Mouse (Mus musculus) heart, adult 18-20 months (tissue): ENCODE measurements at regions not wholly inside any gene's neighbourhood (a gene's known extent, or its start where the extent isn't known, plus 50 kb on each side); places are given as distances from the start of the nearest gene placed in this dataset.

Source experiments
- DNase-seq, 2 experiments: peaks; one replicate each; pipeline ENCODE4 v3.0.0; 2021 to 2022; ENCODE audit warnings: mixed read lengths in 1 of 2

- DNase-seq = no peak
These were observed 59.9 kb upstream of the Cdh11 start for GRCm38 (mm10) chr8:102845362-102845761.

DNA sequence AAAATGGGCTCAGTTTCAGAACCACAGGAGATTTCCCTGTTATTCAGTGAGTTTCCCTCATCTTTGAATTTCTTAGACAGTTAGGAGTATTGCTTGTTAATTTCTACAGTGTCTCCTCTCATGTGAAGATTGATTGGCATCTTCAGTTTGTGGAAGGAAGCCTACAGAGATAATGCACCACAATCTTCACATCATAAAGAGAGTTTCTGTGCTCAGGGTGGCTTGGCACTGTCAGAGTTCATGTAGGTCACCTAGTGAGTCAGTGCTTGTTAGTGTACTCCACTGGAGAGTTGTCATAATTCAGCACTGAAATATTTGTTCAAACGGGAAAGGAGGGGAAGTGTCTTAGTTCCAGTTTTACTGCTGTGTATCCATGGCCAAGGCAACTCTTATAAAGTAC lies 74.6 kb upstream of the Cdh11 start:
- DNase-seq = no peak

GRCm38 (mm10) chr8:102899525-102899924 lies 114.1 kb upstream of the Cdh11 start:
- no peak for DNase-seq

- DNase-seq = no peak
These were observed 115.2 kb upstream of the Cdh11 start for GRCm38 (mm10) chr8:102900662-102901061.

GRCm38 (mm10) chr8:102907444-102907843 lies 122.0 kb upstream of the Cdh11 start:
- no peak for DNase-seq

GRCm38 (mm10) chr8:102931342-102931835 lies 145.9 kb upstream of the Cdh11 start:
- DNase-seq = no peak

GRCm38 (mm10) chr8:102938771-102939170 lies 153.3 kb upstream of the Cdh11 start:
- DNase-seq = no peak

DNA sequence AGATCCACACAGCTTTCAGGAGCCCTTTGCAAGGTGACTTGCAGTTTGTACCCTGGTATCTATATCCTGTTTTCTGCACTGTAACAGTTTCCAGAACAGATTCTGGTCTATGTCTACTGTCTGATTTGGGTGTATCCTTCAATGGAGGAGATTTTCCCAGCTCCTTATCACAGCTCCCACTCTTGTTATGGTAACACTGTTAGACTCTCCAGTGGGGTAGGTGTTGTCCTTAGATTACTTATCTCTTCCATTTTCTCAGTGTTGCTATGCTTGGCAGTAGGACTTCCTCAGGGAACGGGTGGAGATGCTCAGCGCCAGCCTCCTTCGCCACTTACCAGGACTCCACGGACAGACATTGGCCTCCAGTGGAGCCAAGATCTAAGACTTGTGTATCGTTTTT lies 160.1 kb upstream of the Cdh11 start:
- DNase-seq = peak; percentile 11 to 31

GRCm38 (mm10) chr8:102978161-102978581 lies 192.7 kb upstream of the Cdh11 start:
- peak; percentile 2 for DNase-seq

- DNase-seq = no peak
These were observed 197.9 kb upstream of the Cdh11 start for GRCm38 (mm10) chr8:102983220-102983909.

DNA sequence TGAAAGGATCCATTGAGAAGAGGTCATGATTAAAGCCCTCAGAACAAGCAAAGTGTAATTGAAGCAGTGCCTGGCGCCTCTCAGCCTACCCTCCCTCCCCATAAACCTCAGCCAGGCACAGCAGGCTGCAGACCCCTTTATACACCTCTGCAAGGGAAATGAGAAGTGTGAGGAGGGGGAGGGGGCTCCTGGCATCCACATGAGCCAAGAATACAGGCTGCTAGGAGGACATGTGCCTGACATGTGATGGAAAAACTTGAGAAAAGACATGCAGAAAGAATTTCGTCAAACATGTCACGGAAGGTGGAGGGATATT lies 198.4 kb upstream of the Cdh11 start:
- DNase-seq = no peak

DNA sequence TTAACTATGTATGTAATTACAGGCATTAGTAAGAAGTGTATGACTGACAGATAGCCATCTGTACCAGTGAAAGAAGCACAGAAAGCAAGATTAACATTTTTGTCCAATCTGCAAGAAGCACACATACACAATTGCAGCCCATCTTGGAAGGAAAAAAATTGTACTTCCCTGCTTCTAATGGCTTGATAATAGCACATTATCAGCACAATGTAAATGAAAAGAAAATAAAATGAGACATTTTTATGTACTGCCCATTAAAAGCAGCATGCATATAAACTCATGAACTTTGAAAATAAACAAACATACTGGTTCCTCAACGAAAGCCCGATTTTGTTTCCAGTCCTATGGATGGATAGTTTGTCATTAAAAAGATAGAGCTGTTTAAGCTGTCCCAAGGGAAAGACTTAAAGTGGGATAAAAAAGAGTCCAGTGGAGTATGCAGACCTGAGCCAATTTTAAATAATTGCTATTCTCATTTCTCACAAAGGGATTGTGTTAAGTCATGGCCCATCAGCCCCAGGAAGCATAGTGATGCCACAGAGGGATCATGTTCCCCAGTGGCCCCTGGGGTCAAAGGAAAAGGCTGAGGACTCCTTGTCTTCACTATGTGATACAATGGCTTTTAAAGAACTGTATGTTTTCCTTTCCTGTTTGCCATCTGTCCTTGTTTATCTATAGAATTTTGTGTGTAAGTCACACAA lies 222.0 kb upstream of the Cdh11 start:
- no peak for DNase-seq

GRCm38 (mm10) chr8:103019121-103019520 lies 233.7 kb upstream of the Cdh11 start:
- DNase-seq = peak; percentile 9 to 26

DNA sequence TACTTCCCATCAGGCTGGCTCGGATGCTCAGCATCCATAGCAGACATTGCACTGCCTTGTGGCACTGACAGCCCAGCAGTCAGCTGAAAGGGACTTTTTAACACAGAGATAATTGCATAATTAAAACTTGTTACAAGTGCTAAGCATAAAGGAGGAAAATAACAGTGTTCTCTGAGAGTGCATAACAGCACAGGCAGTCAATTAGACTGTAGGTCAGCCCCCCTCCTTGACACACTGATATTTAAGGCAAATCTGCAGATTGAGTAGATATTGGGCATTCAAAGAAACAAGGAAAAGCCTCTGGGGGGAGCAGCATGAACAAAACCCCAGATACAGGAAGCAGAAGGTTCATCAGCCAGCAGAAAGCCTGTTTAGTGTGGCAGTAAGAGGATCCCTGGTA lies 237.8 kb upstream of the Cdh11 start:
- DNase-seq = no peak

DNA sequence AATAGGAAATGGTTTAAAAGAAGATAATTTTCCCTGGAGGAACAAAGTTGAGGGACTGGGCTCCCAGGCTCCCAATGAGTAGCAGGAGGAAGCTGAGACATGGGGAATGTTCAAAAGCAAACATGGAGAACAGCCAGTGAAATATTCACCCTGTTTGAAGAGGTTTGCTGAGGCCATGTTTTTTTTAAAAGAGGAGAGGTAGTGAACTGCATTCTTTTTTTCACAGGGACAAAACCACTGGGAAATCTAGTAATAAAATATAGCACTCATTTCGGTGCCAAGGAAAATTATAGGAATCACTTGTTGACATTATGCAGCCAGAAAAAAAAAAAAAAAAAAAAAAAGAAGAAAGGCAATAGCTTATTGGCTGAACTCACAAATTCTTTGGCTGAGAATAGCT lies 246.3 kb upstream of the Cdh11 start:
- DNase-seq = no peak

DNA sequence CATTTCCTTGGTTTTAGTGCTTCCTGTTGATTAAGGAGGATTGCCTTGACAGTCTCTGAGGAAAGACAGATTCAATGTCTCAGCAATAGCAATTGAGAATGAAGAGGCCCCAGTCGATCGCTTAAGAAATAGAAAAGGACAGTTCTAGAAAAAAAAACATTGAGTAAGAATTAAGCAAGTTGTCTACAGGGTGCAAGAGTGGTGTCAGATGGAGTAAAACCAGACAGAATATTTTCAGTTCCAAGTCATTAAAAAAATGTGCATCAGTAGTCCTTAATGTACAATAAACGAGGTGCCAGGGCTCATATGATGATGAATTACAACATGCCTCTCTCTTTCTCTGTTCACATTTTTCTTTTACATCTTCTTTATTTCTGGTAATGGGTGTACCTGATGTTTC lies 248.5 kb upstream of the Cdh11 start:
- no peak for DNase-seq

GRCm38 (mm10) chr8:103072079-103072635 lies 286.7 kb upstream of the Cdh11 start:
- DNase-seq = no peak

GRCm38 (mm10) chr8:103072646-103073045 lies 287.2 kb upstream of the Cdh11 start:
- DNase-seq = no peak

DNA sequence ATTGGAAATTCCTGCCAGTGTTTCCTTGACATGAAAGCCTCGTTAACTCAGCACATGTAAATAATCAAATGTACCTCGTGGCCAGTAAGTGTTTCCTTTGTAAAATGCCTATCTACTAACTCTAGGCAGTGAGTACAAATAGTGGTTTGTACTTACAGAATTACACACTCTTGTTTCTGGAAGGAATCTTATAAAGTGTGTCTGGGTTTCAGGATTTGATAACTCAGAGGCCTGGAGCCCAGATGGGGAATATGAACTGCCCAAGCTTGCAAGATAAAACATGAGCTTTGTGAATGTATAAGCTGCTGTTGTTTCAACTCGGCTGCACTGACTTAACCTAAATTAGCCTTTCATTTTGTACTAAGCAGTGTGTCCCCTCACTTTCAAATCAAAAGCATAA lies 293.1 kb upstream of the Cdh11 start:
- no peak for DNase-seq

DNA sequence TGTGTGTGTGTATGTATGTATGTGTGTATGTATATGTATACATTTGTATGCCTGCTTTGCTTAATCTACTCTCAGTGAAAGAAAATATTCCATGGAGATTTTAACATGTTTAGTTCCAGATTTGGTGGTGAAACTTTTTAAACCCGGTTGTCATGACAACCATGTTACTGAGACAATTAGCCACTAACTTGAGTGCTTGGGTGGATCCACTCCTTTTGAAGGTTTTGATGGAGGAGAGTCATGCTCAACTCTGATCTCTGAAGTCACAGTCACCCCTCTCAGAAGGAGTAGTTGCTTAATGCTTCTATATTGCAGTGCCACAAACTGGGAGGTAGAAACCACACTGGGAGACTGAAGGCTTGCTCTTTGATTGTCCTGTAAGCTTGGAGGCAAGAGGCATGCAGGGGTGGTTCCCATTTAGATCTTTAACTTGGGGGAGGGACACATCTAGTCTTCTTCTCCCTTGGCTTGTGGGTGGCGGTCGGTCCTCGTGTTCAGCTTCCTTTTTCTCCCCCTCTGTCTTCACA lies 301.6 kb upstream of the Cdh11 start:
- DNase-seq = no peak

GRCm38 (mm10) chr8:103096496-103097092 lies 311.2 kb upstream of the Cdh11 start:
- no peak for DNase-seq

GRCm38 (mm10) chr8:103125581-103125980 lies 340.1 kb upstream of the Cdh11 start:
- no peak for DNase-seq

DNA sequence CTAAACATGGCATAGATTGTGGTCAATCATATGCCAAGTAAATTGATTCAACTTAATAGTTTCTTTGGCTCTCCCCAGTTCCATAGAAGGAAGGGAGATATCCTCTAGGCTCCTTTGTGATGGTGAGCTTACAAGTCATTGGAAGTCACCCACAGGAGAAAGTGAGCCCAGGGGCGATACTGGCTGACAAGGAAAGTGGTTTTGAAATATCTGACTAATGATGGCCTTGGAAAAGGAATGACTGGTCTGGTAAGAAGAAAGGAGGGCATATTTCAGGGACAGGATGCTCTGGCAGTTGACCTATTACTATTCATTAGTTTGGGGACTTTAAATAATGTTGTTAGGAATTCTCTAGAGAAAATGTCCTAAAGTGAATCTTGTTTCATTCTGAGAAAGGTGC lies 352.7 kb upstream of the Cdh11 start:
- DNase-seq = no peak
